Mouse (Mus musculus) limb, embryonic 13.5 days (tissue): ENCODE measurements around the gene Hnf1b. TPM values are rescaled to one million over a fixed set of nuclear protein-coding genes. Genes with fewer than 3 reads are reported as not detected.

ENCODE experiments used
- polyA plus RNA-seq: library from polyadenylated mRNA; unstranded; fragments of >200 nt; fragmentation: Nextera tagmentation; extraction: Ambion mirVana; gene quantifications from 2 replicates; pipeline ENCODE4 v1.2.1, GENCODE M21; 2015

Hnf1b gene
- polyA plus RNA-seq, 1 experiment from 2014 or later, result not detected

Other genes starting within 250 kb of the Hnf1b start
- gene Rpl9-ps1, start 204.4 kb upstream of the Hnf1b start, polyA plus RNA-seq, result not detected in 2 replicates
- gene Ccl3, start 200.7 kb upstream of the Hnf1b start, polyA plus RNA-seq, result 1.6 TPM in 2 replicates
- 0.41 and 1.0 TPM in 2 replicates for gene Ccl4, start 187.5 kb upstream of the Hnf1b start, polyA plus RNA-seq
- gene Wfdc17, start 146.1 kb upstream of the Hnf1b start, polyA plus RNA-seq, result 0.39 and 0.66 TPM in 2 replicates
- gene Wfdc18, start 141.0 kb upstream of the Hnf1b start, polyA plus RNA-seq, result 0.55 TPM in 1 of 2 replicates, not detected in the other
- not detected in 2 replicates for gene Wfdc21, start 103.1 kb upstream of the Hnf1b start, polyA plus RNA-seq
- 34.4 and 35.5 TPM in 2 replicates for gene Heatr6, start 96.4 kb upstream of the Hnf1b start, polyA plus RNA-seq
- 40.9 and 41.1 TPM in 2 replicates for gene Ddx52, start 92.0 kb downstream of the Hnf1b start, polyA plus RNA-seq
- gene Synrg, start 114.4 kb downstream of the Hnf1b start, polyA plus RNA-seq, result 7.9 and 8.8 TPM in 2 replicates
- gene Dusp14, start 219.2 kb downstream of the Hnf1b start, polyA plus RNA-seq, result 16.0 and 16.8 TPM in 2 replicates